Mouse (Mus musculus) gastrocnemius, postnatal 4 days (tissue): ENCODE results near the gene Ccdc24. TPM values are rescaled to one million over a fixed set of nuclear protein-coding genes. Genes with fewer than 3 reads are reported as not detected.
A peak's percentile ranks its signal among the peaks of the same experiment; 100 is the strongest.

Experiments
- DNase-seq, 2 experiments: peaks; one replicate each; pipeline ENCODE4 v3.0.0; 2021 to 2022; ENCODE audit warnings: low spot score in 2 of 2, mixed read lengths in 2 of 2
- total RNA-seq, 2 experiments: library from RNA; stranded (reverse); gene quantifications; 2 replicates each; pipeline ENCODE4 v1.2.3; 2021

The Ccdc24 gene
- total RNA-seq, 2 experiments from 2014 or later, result 0.59 to 0.91 TPM

DNA sequence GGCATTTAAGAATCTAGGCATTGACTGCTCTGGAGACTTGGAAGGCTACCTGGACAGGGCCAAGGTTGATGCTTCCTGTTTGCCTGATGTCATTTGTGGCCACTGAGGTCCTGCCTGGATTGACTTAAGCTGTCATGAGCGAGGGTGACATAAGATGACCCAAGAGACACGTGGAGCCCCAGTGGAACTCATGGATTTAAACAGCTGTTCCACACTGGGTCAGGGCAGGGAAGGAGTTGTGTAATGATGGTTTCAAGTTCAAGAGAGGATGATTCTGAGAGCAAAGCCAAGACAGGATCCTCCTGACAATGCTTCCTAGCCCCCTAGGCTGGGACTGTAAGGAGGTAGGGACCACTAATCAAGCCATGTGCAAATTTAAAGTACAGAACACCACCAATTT, 40.9 kb downstream of the Ccdc24 start:
- no peak for DNase-seq

DNA sequence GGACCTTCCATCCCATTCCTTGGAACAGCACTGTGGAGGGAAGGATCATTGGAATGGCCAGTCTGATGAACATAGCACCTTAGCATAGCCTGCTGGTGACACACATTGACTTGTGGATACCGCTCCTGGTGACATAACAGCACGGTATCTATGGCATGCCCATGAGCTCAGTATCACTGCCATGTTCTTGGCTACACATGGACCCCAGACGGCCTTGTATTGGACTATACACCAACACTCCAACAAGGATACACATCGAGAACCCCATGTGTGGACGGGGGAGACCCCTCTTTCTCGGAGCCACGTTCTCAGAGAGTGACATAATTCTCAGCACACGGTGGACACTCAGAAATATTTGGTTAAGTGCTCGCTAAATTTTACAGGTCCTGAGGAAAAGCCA, 41.6 kb downstream of the Ccdc24 start:
- no peak for DNase-seq

DNA sequence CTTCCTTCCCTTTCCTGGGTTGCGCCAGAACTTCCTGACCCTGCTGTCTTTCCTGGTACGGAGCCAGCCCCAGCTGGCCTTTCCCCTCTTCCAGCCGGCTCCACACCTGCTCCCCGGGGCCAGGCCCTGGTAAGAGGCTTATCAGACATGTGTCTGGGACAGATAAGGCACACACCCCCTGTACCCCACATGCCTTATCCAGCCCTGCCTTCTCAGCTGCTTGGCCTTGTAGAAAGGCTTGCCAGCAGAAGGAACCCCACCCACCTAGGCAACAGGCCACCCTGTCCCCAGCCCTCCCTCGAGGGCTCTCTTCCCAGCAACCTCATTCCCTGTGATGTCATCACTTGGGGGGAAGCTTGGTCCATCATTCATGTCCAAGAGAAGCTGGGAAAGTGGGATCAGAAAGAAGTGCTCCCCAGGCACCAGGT, 42.2 kb downstream of the Ccdc24 start:
- DNase-seq, result peak; percentile 48 to 75

DNA sequence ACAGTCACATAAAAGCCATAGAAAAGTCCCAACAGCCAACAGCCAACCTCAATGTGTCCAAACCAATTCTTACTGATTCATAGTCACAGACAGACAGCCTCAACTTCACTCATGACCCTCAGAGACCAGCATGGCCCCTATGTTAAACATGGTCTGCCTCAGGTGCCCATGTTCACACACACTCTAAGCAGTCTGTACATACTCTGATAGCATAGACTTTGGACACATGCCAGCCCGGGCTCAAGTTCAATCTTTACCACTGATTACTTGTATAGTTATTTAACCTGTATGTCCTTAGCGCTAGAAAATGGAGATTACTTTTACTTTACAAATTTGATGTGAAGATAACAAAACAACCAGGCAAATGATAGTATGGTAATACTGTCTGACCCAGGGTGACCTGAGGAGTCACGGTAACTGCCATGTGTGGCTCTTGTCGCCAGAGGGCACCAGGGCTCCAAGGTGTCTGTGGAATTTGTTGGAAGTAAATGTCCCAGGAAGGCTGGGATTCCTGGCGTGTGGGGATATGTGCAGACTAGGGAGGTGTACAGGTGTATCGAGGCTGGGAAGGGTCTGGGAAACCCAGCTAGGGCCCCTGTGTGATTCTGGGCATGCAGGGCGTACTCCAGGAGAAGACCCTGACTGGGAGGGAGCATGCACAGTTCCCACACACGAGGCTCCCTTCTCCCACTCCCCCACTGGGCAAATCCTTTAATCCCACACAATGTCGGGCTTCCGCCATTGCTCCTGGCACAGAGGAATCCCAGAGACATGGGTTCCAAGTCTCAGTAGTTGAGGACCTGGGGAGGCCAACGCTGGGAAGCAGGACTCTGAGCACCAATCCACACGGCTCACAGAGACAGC, 42.9 kb downstream of the Ccdc24 start:
- DNase-seq, result peak; percentile 36 to 61

DNA sequence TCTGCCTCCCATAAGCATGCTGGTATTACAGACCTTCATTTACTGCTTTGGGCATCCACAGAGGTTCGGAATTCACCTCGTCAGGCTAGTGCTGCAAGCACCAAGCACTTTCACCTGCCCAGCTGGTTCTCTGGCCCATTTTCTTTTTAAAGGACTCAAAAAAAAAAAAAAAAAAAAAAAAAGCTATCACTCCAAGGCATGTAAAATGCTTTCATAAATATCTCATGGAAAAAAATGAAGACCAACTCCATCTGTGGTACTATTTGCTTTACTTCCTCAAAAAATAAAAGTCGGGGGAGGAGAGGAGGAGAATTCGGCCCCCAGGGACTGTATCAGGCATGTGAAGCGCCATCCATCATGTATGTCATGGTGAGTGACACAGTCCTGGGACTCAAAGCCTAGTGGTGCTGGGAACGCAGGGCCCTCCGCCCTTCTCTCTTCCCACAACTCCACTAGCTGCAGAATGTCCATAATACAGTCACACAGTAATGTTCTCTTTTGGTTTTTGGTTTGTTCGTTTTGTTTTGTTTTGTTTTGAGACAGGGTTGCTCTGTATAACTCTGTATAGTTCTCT, 43.7 kb downstream of the Ccdc24 start:
- no peak for DNase-seq

DNA sequence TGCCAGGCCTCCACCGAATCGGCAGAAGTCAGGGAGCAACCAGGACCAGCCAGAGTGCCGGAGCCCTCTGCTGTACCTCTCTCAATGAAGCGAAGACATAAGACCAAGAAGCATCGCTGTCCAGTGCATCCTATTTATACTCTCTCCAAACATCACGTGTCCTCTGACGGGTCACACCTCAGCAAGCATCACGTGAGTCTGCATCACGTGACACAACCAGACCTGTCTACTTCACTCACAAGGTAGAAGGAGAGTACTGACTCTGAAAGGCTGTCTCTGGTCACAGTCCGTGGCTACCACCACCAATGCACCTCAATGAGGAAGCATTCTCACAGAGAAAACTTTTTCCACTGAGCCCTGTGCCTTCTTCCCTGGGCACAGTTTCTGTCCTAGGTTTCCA, 54.3 kb downstream of the Ccdc24 start:
- DNase-seq, result no peak

DNA sequence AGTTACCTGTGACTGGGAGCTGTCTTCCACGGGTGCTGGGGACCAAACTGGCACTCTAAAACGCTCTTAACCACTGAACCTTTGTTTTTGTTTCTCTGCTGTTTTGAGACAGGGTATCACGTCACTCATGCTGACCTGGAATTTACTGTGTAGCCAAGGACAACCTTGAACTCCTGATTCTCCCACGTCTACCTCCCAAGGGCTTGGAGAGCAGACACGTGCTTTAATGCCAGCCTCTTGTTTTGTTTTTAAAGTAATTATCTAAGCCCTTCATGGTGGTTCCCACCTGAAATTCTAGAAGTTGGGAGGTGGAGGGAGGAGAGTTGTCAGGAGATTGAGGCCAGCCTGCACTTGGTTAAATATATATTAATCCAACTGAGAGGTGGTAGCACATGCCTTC, 55.6 kb downstream of the Ccdc24 start:
- DNase-seq, result no peak

Other genes with a start within 250 kb of the Ccdc24 start
- 10 to 100 TPM; 25.7 to 29.5 TPM for gene Dmap1, start 190.3 kb downstream of the Ccdc24 start, total RNA-seq
- not detected for gene Gm12845, start 148.1 kb downstream of the Ccdc24 start, total RNA-seq
- not detected for gene Klf17, start 106.9 kb downstream of the Ccdc24 start, total RNA-seq
- gene Slc6a9, start 38.1 kb downstream of the Ccdc24 start, total RNA-seq, result 1 to 10 TPM; 6.1 to 6.9 TPM
- gene B4galt2, start 10.9 kb upstream of the Ccdc24 start, total RNA-seq, result 10 to 100 TPM; 25.7 to 27.4 TPM
- gene Atp6v0b, start 14.8 kb upstream of the Ccdc24 start, total RNA-seq, result 10 to 100 TPM; 67.0 to 70.8 TPM
- gene Dph2, start 19.5 kb upstream of the Ccdc24 start, total RNA-seq, result 1 to 10 TPM; 4.6 to 5.3 TPM
- gene Ipo13, start 42.4 kb upstream of the Ccdc24 start, total RNA-seq, result 100 to 1,000 TPM; 124 to 135 TPM
- gene Artn, start 57.2 kb upstream of the Ccdc24 start, total RNA-seq, result 1 to 10 TPM; 1.4 to 2.0 TPM